Mouse (Mus musculus): ENCODE results near the gene Itsn1. TPM values are rescaled to one million over a fixed set of nuclear protein-coding genes. Genes with fewer than 3 reads are reported as not detected.

Itsn1 gene
- polyA plus RNA-seq, 1 experiment: 35.8 TPM

- TF ChIP-seq GATA1 (IDR thresholded peaks at IDR 0.05; ENCODE audit: low read length): no peak
These were observed 50.5 kb downstream of the Itsn1 start for GRCm38 (mm10) chr16:91779576-91779975.

- no peak for TF ChIP-seq GATA1 (IDR thresholded peaks at IDR 0.05; ENCODE audit: low read length)
These were observed 51.1 kb downstream of the Itsn1 start for GRCm38 (mm10) chr16:91780151-91780550.

DNA sequence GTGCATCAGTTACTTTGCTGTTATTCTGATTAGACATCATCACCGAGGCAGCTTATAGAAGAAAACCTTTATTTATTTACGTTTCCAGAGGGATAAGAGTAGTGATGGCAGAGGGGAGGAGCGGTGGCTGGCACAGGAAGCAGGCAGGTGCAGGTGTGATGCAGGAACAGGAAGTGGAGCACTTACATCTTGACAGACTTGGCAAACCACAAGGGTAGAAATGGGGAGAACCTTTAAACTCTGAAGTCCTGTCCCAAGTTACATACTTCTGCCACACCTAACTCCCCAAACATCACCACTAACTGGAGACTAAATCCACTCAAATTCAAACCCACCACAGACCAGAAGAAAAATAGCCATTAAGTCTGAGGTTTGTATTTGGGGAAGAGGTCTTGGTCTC is 51.7 kb downstream of the Itsn1 start:
- TF ChIP-seq GATA1 (IDR thresholded peaks at IDR 0.05; ENCODE audit: low read length): no peak

DNA sequence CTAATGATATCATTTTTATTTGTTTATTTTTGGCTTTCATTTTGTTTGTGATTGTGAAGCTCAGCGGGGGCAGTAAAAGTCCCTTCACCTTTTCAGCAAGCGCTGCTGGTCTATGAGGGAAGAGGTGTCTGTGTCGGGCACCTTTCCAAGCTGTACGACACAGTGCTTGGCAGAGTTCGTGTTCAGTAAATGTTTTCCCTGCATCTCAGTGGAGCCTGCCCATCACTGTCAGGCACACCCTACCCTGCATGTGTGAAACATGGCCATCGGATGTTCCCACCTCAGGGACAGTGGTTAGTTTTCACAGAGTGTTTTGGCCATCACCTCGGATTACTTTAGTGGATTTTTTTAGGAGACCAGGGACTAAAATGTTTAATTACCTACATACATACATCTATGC is 54.1 kb downstream of the Itsn1 start:
- no peak for TF ChIP-seq GATA1 (IDR thresholded peaks at IDR 0.05; ENCODE audit: low read length)

GRCm38 (mm10) chr16:91784298-91784697 is 55.2 kb downstream of the Itsn1 start:
- TF ChIP-seq GATA1 (IDR thresholded peaks at IDR 0.05; ENCODE audit: low read length): no peak

DNA sequence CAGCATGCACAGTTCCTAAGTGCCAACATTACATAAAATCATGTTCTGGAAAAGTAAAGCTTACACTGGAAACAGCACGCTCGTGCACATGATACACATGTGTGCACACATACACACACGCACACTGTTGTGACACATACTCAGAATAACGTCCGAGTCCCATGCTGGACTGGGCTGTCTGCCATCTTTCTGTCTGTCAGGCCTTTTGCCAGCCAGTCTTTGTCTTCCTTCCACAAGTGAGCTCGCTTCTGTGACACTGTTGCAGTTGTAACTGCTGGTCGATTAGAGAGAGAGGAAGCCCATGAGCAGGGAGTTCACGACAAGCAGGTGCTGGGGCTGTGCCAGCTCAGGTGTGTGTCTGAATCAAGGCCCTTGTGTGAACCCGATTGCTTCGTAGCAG is 57.3 kb downstream of the Itsn1 start:
- TF ChIP-seq GATA1 (IDR thresholded peaks at IDR 0.05; ENCODE audit: low read length): no peak

GRCm38 (mm10) chr16:91789728-91790127 is 60.6 kb downstream of the Itsn1 start:
- TF ChIP-seq GATA1 (IDR thresholded peaks at IDR 0.05; ENCODE audit: low read length): peak; percentile 84

DNA sequence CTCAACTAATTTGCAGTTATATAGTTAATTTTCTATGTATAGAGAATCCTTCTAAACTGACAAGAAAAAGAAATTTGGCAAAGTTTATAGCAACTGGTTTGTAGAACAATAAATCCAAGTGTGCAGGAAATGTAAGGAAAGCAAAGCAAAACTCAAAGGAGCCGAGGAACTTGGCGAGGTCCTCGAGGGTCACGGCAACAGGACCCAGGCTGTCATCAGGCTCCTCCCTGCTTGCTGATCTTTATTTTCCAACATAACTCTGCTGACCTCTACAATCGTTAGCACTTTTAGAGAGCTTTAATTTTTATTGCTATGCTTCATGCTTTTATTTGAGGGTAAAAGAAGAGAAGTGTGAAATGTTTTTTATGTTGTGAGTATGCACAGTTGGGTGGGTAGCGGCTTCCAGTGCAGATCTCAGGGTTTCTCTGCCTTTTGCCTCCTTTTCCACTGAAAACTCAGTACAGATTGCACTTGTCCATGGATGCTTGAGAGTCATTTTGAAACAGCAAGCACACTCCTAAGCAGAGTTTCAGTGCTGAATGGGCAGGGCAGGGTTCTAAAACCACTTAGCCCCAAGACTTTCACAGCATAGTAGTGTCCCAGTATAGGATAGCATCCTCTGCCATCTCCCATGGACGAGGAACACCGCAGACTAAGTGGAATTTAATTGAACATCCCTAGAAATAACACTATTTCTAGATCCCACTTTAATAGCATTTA is 63.6 kb downstream of the Itsn1 start:
- TF ChIP-seq GATA1 (IDR thresholded peaks at IDR 0.05; ENCODE audit: low read length): no peak

DNA sequence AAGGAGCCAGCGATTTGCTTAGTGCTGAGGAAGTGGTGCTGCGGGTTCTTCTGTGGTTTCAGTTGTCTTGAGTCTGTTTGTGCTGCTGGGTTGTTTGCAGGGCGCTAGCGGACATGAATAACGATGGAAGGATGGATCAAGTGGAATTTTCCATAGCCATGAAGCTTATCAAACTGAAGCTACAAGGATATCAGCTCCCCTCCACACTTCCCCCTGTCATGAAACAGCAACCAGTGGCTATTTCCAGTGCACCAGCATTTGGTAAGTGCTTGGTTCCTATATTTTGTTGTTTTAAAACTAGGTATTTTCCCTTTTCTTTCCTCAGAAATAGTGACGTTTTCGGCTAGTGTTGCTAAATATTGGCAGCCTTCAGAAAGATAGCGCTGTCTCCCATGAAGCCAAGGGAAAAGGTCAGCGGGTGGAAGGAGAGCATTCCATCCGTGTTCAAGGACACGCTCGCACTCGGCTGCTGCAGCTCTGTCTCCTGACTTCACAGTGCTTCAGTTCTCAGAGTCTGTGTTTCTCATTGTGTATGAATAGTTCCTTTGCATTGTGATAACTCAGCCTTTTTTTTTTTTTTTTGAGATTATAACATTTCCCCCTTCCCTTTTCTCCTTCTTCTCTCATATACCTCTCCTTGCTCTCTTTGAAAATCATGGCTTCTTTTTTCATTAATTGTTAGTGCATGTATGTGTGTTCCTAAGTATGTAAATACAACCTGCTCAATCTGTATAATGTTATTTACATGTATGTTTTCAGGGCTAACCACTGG is 64.6 kb downstream of the Itsn1 start:
- TF ChIP-seq GATA1 (IDR thresholded peaks at IDR 0.05; ENCODE audit: low read length): no peak

- no peak for TF ChIP-seq GATA1 (IDR thresholded peaks at IDR 0.05; ENCODE audit: low read length)
These were observed 65.2 kb downstream of the Itsn1 start for GRCm38 (mm10) chr16:91794306-91794705.

DNA sequence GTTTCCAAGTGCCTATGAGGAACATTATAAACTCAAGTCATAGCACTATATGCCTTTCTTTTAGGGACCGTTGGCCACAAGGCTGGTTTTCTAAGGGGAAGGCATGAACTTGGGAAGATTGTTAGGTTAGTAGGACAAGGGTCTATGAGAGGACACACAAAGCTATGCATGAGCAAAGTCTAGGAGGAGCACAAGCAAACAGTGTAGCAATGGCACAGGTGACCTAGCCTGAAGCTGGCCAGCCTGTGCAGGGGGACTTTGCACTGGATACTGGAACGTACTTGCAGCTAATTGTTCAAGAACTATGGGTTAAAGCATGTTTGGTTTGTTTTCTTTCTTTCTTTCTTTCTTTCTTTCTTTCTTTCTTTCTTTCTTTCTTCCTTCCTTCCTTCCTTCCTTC is 66.0 kb downstream of the Itsn1 start:
- TF ChIP-seq GATA1 (IDR thresholded peaks at IDR 0.05; ENCODE audit: low read length): no peak

- TF ChIP-seq GATA1 (IDR thresholded peaks at IDR 0.05; ENCODE audit: low read length): no peak
These were observed 66.5 kb downstream of the Itsn1 start for GRCm38 (mm10) chr16:91795606-91796005.

DNA sequence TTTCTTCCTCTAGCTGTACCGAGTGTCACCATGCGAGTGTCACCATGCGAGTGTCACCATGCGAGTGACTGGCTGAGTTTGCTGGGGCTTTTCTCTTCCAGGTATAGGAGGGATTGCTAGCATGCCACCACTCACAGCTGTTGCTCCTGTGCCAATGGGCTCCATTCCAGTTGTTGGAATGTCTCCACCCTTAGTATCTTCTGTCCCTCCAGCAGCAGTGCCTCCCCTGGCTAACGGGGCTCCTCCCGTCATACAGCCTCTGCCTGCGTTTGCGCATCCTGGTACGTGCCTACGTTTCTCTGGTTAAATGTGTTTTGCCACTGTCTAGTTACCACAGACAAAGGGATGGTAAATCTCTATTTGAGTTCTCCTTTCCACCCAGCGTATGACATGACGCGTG is 72.3 kb downstream of the Itsn1 start:
- TF ChIP-seq GATA1 (IDR thresholded peaks at IDR 0.05; ENCODE audit: low read length): no peak

DNA sequence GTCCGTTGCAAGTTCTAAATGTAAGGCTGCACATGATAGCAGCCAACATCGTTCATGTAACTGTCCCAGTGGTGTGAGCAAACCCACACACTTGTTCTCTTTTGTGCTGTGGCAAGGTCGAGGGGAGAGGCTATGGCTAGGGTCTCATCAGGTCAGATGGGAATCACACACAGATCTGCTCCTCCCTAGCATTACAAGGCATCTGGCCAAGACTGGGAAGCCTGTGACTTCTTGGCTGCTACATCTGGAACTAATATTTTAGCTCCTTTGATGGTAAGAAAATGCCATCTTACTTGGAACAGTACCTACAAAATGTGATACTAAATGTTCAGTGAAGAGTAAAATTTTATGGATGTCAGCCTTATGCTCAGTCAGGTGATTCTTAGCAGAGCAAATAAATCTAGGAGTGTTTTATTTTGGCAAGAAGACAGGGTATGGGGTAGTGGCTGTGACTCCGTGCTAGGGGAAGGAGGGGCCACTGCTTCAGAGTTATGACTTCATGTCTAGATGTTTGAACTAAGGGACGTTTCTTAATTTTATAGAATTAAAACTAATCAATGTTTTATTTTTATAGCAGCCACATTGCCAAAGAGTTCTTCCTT is 73.5 kb downstream of the Itsn1 start:
- no peak for TF ChIP-seq GATA1 (IDR thresholded peaks at IDR 0.05; ENCODE audit: low read length)

DNA sequence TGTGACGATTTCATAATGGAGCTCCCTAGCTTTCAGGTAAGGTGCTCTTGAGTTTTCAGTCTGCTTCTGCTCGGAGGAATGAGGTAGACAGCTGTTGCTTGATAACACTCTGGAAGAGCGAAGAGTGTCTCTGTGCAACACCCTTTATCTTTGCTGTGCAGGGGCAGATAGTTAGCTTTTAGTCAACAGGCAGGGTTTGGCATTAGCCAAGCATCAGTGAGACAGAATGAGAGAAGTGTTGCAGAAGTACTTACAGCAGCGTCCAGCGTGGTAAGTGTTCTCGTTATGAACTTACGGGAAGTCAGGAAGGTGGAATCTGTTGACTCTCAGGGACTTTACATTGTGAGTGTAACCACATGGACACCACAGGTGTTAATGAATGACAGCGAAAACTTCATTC is 75.3 kb downstream of the Itsn1 start:
- peak; percentile 90 for TF ChIP-seq GATA1 (IDR thresholded peaks at IDR 0.05; ENCODE audit: low read length)

- no peak for TF ChIP-seq GATA1 (IDR thresholded peaks at IDR 0.05; ENCODE audit: low read length)
These were observed 75.8 kb downstream of the Itsn1 start for GRCm38 (mm10) chr16:91804831-91805230.

- TF ChIP-seq GATA1 (IDR thresholded peaks at IDR 0.05; ENCODE audit: low read length): no peak
These were observed 81.2 kb downstream of the Itsn1 start for GRCm38 (mm10) chr16:91810235-91810634.
